Mouse (Mus musculus) CH12.LX (cell line): ENCODE data around the gene Hsp90ab1.

ENCODE experiments used
- CHD2 ChIP-seq: IDR thresholded peaks from 2 replicates; pipeline ENCODE4 v1.6.1; 2011; ENCODE audit warnings: low read length, improper control_type of control experiment
- CTCF ChIP-seq, 2 experiments: IDR thresholded peaks in 1 of 2; conservative IDR thresholded peaks in 1 of 2; 2 replicates each; pipeline ENCODE4 v1.5.1; 2011 to 2012; ENCODE audit warnings: low read depth in 2 of 2, low read length in 2 of 2, improper control_type of control experiment in 1 of 2, inconsistent platforms in 1 of 2, mild to moderate bottlenecking in 1 of 2, moderate library complexity in 1 of 2
- E2F4 ChIP-seq: IDR thresholded peaks from 2 replicates; pipeline ENCODE4 v1.6.1; 2011; ENCODE audit warnings: low read depth, low read length, improper control_type of control experiment; ENCODE audit not compliant: insufficient replicate concordance
- EP300 ChIP-seq: IDR thresholded peaks from 2 replicates; pipeline ENCODE4 v1.6.1; 2011; ENCODE audit warnings: low read length, improper control_type of control experiment
- JUN ChIP-seq: IDR thresholded peaks from 2 replicates; pipeline ENCODE4 v1.6.1; 2011; ENCODE audit warnings: low read depth, mild to moderate bottlenecking, low read length, improper control_type of control experiment, moderate library complexity; ENCODE audit not compliant: insufficient read depth
- JUND ChIP-seq: conservative IDR thresholded peaks from 2 replicates; pipeline ENCODE4 v1.6.1; 2011; ENCODE audit warnings: low read depth, low read length, improper control_type of control experiment
- NELFE ChIP-seq: IDR thresholded peaks from 2 replicates; pipeline ENCODE4 v1.6.1; 2011; ENCODE audit warnings: low read depth, low read length, improper control_type of control experiment
- NRF1 ChIP-seq: IDR thresholded peaks from 2 replicates; pipeline ENCODE4 v1.6.1; 2014; ENCODE audit warnings: low read depth, mild to moderate bottlenecking, inconsistent platforms, low read length, improper control_type of control experiment, moderate library complexity
- POLR2A ChIP-seq: IDR thresholded peaks from 2 replicates; pipeline ENCODE4 v1.6.1; 2011; ENCODE audit warnings: low read depth, mild to moderate bottlenecking, improper control_type of control experiment, low read length
- SIN3A ChIP-seq: IDR thresholded peaks from 2 replicates; pipeline ENCODE4 v1.6.1; 2012; ENCODE audit warnings: low read length, improper control_type of control experiment, inconsistent platforms
- ZC3H11A ChIP-seq: IDR thresholded peaks from 2 replicates; pipeline ENCODE4 v1.6.1; 2012; ENCODE audit warnings: low read depth, mild to moderate bottlenecking, inconsistent platforms, low read length, improper control_type of control experiment
- ZKSCAN1 ChIP-seq: IDR thresholded peaks from 2 replicates; pipeline ENCODE4 v1.6.1; 2012; ENCODE audit warnings: low read depth, inconsistent platforms, low read length, improper control_type of control experiment, borderline replicate concordance
- ZNF384 ChIP-seq: IDR thresholded peaks from 2 replicates; pipeline ENCODE4 v1.6.1; 2012; ENCODE audit warnings: low read depth, low read length, improper control_type of control experiment, inconsistent platforms

DNA sequence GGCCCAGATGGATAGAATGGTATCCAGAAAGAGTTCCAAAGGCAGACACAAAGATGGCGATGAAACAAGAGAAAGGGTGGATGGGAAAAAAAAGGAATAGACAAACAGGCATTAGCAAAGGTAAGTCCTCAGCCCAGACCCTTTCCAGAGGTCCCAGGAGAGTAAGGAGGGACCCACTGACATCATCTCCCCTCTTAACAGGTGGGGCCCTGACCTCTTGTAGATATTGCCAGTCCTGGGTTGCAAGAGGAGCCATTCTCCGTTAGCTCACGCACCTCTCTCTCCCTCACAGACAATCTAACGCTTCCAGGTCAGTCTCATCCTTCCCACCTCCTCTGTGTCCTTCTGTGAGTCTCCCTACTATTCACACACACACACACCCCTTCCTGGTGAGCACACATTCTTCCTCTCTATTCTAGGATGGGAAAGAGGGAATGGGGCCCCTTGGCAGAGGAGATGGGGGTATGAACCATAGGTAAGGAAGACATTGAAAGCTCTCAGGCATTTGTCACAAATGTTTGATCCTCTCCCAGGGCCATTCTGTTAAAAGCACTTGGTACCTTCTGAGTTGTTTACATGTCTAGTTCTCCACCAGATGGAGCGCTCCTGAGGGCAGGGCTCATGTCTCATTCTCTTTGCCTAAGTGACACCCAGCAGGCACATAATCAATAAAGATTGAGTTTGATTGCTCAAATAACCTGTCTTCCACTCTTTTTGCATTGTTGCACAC lies 25.4 kb downstream of the Hsp90ab1 start:
- TF ChIP-seq ZNF384 (no peak), CTCF (conservative IDR thresholded peaks at IDR 0.05 in 1 of 2, IDR thresholded peaks at IDR 0.05 in 1 of 2; ENCODE audit: low read depth in 2 of 2, low read length in 2 of 2) (no peak), EP300 (no peak), ZC3H11A (no peak), POLR2A (no peak), NRF1 (no peak), NELFE (no peak), E2F4 (no peak), JUND (no peak), JUN (no peak), CHD2 (no peak), ZKSCAN1 (no peak), SIN3A (no peak)
